Mouse (Mus musculus) spleen, postnatal 10 days (tissue): ENCODE measurements around the gene Frem1.

Source experiments
- DNase-seq, 2 experiments: peaks; one replicate each; pipeline ENCODE4 v3.0.0; 2021 to 2022; ENCODE audit warnings: low spot score in 2 of 2

Gene Frem1

DNA sequence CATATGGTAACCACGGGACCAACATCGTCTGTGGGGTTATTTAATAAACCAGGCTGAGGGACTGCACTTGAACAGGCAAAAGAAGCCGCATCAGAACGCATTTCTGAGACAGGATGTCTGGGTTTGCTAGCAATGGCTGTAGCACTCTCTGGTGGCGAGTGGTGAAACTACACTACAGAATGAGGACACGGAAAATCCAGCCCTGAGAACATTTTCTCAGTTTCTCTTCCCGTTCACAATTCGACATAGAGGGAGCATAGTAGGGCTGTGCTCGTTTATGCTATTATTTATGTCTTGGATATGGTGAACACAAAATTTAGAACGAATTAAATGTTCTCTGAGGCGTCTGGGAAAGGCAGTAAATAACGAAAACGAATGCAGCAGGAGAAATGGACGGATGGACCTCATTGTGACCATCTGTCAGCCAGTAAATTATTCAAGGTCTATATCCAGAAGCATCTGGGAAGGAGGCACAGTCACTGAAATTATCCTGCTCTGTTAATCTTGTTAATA lies 118.4 kb downstream of the Frem1 start:
- DNase-seq: peak; percentile 7 to 59

DNA sequence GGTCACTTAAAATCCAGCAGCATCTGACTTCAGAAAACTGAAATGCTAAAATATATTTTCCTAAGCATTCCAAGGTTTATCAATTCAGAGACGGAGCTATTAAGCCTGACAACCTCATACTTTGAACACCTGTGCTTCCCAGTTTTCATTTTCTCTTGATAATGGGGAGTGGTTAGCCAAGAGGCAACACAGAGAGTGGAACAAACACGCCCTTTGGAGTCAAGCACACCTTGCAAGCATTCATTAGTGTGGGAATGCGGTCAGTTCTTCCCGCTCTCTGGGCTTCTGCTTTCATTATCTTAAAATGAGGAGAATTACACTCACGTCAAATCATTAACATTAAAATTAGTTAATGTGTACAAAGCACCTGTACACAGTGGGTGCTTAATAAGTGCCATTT lies 122.1 kb downstream of the Frem1 start:
- no peak for DNase-seq

DNA sequence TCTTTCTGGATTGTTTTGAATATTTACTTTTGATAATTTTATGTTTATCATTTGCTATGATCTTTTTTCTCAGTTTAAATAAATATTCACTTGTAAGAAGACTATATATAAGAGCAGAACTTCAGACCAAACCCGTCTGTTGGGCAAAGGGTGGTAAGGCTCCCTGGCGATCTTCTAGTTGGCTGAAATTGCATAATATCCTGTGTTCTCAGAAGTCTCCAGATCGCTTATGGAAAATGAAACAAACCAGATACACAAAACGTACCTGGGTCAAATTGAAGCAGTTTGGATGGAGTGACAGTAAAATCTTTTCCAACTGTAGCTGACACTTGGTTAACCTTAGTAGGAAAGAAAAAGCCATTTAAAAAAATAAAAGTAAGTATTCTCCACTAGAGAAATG lies 130.2 kb downstream of the Frem1 start:
- no peak for DNase-seq

DNA sequence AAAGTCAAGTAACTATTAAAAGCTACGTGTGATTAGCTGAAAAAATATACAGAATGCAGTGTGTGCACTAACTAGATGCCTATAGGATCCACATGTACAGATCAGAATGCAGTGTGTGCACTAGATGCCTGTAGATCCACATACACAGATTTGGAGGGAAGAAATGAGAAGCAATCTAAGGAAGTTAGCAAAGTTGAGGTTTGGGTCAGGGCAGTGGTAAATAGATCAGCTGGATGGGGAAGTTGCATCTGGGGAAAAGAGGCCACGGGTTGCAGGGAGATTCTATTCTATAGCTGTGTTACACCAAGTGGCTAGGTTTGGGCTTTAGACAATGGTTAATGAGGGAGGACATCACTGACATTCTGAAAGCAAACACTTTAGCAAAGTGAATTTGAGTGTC lies 133.5 kb downstream of the Frem1 start:
- DNase-seq: no peak

DNA sequence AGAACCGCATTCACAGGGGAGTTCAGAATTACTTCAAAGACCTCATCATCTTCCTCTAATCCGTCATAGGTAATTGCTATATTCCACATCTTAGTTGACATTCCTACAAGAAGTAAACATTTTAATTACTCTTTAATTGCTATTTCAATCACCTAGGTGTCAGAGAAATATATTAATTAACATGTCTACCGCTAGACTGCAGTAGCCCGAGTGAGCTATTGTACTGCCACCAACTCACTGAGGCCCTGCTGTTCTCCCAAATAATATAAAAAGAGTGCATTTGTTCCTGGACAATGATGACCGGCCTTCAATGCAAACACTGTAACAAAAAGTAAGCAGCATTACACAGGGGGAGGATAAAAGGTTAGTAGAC lies 135.5 kb downstream of the Frem1 start:
- DNase-seq: no peak

DNA sequence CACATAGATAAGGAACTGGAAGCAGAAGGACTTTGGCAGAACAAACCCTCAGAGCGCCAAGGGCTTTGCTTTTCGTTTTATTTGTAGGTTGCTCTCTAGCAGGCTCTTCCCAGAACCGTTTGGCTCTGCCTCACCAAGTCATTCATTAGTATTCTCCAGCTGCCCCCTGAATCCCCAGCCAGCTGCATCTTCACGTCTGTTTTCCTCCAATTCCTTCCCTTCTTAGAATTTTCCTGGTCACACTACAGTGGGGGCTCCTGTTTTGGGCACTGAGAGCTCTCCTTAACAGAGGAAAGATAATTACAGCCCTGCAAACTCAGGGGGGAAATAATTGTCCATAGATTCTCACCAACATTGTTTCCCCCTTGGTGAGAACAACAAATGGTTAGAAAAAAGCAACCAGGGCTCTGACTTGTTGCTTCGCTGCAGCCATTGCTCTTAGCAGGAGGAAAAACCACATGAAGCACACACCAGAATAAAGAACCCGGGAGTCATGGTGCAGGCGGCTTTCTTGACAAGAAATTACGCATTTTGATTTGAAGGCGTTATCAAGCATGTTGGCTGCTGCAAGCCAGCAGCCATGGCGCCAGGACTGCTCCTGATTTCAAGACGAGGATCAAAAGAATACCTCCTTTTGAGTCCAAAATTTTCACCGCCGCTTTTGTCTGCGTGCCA lies 136.0 kb downstream of the Frem1 start:
- DNase-seq: no peak

DNA sequence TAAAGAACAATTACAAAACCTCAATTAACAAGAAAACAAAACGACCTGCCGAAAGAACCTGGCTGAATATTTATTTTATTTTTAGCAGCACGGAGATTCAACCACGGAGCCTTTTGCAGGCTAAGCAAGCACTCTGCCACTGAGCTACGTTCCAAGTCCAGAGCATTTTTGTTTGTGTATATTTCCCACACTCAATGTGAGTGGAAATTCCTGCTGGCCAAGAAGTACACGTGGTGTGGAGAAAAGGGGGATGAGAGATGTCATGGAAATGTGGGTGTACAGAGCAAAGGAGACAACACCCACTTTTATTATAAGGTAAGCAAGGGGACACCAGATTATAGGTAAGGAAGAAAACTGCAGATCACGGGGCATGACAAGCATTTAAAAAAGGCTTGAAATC lies 136.6 kb downstream of the Frem1 start:
- no peak for DNase-seq

DNA sequence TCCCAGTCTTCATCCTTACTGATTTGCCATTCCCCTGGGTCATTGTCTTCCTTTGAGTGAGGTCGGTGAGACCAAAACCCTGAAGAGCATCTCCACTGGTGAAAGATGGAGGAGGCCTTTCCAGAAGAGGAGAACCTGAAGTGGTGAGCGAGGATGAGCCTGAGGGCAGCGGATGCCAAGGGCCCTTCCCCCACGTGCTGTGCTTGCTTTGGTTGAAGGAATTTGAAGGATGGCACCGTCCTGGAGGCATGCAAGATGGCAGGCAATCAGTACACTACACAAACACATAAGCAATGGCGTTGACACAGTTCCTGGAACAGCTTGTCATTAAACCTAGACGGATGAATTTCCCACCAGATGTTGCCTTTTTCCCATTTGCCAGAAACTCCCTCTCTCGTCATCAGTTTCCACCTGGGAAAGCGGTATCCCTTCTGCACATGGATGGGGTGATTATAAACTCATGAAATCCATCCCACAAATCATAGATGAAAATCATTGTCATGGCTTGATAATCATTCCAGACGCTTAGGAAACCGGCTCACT lies 137.5 kb downstream of the Frem1 start:
- no peak for DNase-seq

DNA sequence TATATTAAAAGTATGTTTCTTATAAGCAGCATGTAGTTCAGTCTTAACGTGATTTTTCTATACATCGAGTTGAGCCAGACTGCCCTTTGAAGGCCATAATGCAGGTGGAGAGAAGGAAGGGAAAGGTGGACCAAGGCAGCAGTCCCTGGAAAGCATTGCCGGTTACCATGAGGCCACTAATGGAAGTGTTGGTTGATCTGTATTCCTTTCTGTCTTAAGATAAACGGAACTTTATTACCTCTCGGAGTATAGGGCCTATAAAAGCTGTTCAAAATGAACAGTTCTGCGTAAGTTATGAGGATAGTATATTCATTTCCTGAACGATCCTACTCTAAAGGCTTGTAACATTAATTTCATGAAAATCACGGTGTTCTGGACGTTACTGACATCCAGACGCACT lies 156.9 kb downstream of the Frem1 start:
- DNase-seq: no peak

DNA sequence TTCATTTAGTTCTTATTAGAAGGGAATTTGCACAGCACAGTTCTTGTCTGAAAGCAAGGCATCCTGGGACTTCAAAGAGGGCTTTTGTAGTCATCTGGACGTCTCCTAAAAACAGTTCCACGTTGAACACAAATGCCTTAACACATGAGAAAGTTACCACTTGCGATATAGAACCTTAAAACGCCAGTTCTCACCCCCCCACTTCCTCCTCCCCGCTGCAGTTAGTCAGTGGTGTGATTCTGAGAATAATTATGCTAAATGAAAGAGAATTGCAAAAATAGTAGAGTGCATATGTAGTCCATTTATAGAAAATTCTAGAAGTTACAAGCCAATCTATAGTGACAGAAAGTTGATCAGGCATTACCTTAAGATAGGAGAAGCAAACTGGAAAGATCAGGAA lies 159.9 kb downstream of the Frem1 start:
- no peak for DNase-seq

DNA sequence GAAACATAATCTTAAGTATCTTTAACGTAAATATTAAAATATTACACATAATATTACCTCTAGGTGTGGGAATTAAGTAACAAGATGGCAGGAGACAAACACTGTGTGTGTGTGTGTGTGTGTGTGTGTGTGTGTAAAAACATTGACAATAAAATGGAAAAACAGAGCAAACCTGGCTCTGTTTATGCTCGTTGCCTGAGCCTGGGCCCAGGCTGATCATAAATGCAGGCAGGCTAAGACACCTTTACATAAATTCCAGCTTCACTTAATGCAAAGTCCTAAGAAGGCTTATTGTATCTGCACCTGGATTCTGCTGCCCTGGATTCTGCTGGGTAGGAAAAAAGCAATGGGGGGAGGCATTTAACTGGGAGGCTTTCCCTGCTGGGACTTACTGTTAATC lies 160.6 kb downstream of the Frem1 start:
- DNase-seq: no peak

DNA sequence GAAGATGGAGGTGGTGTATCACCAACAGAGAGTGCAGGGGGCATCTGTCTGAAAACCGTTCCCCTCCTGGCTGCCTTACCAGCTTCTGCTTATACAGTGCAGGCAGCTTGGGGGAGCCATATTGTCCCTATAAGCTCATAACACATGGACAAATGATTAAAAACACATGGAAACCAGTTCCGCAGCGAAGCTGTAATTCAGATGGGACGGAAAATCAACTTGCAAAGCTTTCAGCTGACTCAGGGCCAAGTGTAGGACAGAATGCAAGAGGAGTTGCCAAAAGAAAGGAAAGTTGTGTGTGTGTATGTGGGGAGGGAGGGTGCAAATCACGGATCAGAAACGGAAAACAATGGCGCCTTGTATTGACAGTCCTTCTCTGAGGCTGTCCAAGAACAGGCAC lies 161.1 kb downstream of the Frem1 start:
- no peak for DNase-seq

DNA sequence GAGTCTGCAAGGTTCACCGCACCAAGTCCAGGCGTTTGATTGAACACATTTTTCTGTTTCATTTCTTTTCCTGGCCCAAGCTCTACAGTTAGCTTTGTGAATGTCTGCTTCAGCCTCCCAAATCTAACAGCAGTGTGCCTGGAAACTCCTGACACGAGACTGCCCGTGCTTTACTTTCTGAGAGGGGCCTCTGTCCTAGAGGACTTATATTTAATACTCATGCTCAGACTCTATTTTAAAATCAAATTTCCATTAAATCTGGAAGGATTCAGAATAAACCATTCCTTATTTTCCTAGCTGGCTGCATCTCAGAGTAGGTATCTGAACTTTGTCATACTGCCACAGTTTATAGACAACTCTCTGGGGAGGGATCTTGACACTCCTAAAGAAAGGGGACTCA lies 161.6 kb downstream of the Frem1 start:
- no peak for DNase-seq

DNA sequence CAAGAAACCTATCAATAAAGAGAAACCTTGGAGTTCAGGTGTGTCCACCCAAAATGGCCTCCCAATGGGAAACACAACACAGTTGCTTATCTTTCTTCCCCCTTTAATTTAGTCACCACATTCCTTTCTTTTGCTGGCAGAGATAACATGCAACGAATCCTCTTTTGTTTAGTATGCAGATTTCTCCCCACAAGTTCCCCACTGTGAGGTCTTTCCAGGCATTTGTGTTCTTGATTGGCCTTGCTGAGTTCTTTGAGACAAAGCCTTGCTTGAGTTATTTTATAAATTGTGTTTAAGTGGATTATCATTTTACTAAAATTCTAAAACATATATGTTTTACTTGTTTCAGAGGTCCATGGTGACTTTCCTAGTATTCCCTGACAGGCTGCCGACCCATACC lies 166.0 kb downstream of the Frem1 start:
- no peak for DNase-seq

DNA sequence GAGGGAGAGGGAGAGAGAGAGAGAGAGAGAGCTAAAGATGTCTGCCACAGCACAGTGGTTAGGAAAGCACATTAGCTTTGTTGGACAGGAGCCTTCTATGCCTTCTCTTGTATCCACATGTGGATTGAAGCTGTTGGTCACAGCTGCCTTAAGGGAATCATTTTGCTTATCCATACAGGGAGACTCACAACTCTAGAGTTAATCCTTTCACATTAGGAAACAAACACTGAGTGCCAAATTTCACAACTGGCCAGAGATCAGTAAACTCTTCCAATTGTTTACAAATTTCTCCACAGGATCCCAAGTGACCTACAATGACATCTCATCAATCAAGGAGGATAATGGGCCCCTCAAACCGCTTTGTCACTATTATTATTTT lies 166.6 kb downstream of the Frem1 start:
- DNase-seq: no peak

DNA sequence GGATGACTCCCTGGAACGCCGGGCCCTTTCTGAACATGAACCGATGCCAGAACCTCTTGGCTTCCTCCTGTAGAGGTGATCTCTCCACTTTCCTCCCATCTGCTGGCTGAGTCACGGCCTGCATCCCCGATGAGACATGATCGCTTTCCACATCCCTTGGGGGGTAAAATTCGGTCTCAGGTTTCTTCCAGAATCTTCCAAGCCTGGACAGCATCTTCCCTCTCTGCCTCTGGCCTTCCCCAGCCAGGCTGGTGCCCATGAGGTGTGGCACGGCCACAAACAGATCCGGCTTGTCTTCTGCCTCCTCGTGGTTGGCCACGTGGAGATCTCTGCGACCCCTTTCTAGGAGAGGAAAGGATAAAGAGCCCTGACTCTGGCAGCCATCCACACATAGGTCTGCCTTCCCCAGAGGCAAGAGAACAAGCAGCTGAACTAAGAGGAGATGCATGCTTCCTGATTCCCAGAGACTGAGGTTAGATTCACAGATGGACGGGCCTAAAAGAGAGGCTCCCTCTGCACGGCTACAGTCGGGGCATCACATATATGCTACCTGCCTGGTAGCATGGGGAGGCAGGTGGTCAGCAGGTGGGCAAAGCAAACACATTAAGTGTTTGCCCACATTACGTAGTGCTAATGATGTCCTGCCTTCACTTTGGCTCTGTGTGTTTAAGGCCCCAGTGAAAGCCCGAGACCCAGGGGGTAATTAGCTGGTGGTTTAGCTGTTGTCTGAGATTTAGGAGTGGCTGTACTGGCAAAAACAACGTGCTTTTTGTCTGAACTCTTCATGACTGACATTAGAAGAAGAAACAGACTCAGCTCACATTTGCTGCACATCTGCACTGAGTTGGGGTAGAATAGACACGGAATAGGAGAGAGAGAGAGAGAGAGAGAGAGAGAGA lies 167.3 kb downstream of the Frem1 start, which contains the start of gene Cer1:
Gene Cer1, minus strand, starts transcription at position 513 of the 899 bp plus-strand sequence.
- no peak for DNase-seq

DNA sequence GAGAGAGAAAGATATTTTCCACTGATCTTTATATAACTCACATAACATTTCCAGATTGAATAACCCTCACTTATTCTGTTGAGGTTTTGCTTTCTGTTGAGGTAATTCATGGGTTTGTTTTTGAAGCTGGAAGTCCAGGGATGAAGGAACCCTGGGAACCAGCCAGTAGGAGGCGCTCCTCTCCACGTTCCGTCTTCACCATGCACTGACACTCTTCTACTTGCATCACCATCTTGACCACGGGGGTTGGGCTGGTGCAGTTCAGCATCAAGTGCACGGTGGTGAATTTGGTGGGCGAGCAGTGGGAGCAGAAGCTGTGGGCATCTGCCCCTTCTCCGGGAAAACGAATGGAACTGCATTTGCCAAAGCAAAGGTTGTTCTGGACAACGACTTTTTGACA lies 169.6 kb downstream of the Frem1 start:
- no peak for DNase-seq

DNA sequence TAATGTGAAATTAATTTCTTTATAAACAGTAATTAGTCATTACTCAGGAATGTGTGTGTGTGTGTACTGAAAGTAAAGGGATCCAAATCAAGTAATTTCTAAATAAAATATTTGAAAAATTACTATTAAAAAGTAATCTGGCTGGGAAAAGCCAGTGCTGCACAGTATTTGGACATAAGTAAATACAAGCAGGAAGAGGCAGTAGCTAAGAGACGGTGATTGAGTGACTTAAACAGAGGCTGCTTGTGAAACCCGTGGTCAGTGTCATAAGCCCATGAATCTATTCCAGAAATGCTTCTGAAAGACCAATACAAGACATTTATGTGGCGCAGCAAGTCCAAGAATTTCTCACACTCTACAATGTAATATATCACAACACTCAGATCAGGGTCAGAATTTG lies 170.8 kb downstream of the Frem1 start:
- DNase-seq: no peak

DNA sequence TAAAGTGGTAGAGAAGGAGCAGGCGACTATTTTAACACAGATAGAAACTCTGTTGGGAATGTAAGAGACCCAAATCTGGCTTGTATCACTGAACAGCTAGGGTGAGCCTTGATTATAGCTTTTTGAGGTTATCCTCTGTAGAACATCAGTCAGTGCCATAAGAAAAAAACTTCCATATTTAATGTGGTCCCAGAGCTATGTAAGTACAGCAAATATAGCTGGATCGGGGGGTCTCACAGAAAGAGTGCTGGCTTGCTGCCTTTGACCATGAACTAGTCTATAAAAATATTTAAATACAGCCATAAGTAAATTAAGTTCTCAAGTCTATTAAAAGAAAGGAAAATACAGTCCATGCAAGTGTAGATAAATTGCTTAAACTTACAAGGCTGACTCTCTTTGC lies 171.9 kb downstream of the Frem1 start:
- DNase-seq: no peak

DNA sequence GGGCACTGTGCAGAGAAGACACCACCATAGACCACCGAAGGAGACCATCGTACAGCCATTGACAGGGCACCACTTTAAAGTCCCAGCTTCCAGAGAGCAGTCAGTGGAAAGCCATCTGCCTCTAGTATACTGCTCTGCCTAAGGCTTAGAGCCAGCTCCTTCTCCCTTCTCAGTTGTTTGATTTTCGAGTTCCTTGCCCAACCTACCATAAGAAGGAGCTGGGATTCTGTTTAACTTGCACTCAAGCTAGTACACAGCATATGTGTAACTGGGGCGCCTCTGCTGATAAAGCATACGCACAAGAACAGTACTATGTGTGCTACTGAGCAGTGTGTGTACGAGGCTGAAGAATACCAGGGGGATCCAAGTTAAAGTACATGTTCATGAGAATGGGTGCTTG lies 173.0 kb downstream of the Frem1 start:
- no peak for DNase-seq

DNA sequence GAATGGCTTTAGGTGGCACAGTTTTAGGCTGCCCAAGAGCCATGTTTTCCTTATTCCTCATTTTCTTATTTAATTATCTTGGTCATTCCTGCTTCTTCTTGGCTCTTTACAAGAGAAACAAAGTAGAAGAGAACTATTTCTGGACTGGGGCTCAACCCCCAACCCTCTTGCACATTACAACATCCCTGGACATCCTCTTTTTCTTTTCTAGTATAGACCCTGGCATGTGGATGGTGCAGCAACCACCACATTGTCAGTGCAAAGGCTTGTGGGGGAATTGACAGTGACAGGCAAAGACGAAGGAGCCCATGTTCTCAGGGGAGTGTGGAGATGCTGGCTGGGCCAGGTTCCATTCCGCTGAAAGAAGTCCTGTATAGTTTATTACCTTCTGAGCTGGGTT lies 175.5 kb downstream of the Frem1 start:
- DNase-seq: no peak

DNA sequence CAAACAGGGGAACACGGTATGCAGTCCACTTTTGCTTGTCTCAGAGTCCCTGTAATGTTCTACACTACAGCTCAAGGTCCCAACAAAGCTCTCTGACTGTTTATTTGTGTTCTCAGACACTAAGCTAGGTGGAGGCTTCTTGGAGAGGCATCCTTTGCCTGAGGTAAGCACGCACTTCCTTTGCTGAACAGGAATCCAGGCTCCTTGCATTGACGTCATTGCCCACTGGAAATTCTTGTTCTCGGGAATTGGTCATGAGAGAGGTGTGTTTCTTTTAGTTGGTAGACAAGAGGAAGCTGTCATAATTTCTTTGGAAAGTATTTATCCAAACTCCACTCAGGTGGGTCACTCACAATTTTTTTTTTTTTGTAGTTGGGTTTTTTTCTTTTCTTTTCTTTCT lies 176.6 kb downstream of the Frem1 start:
- DNase-seq: no peak

DNA sequence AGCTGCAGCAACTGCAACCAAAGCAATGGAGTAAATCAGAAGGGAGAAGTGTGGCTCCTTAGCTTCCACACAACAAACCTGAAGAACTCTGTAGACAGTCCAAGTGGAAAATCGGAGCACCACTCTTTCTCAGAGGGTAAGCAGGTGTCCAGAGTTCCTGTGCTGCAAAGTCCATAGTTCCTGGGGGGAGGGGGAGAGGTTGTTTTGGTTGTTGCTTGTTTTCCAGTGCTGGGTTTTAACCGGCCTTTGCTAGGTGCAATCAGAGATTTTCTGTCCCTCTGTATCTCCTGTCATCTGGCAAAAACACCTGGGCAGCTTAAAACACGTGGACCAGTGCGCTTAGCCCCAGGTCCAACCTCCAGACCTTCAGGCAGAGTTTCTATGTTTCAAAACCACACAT lies 177.3 kb downstream of the Frem1 start:
- DNase-seq: no peak
